Comparison of ENCODE assay signal across 8 mouse cellular contexts in the genomic region with DNA sequence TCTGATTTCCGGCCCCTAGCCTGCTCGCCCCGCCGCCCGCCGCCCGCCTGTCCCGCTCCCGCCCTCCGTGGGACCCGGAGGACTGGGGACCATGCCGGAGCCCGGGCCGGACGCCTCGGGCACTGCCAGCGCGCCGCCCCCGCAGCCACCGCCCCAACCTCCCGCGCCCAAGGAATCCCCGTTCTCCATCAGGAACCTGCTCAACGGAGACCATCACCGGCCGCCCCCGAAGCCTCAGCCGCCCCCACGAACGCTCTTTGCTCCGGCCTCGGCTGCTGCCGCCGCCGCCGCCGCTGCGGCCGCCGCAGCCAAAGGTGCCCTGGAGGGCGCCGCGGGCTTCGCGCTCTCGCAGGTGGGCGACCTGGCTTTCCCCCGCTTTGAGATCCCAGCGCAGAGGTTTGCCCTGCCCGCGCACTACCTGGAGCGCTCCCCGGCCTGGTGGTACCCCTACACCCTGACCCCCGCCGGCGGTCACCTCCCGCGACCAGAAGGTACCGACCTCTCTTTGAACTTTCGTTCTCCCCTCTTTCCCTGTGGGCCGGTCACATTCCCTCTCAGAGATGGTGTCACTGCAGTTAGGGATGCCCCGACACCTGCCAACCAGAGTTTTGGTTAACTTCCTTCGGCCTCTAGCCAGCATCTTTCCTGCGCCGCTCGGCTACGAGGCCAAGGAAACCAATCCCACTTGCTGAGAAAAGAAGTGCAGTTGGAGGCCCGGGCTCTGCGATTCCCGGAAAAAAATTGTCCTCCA. TPM values are rescaled to one million over a fixed set of nuclear protein-coding genes. Genes with fewer than 3 reads are reported as not detected.
DNase-seq lines count a peak whose midpoint lies in the region; ATAC-seq and TF ChIP-seq lines count a peak whose summit lies in the region.

No protein-coding gene starts in this region.

- 2% methylated on average over 71 of the region's 71 CpGs for WGBS in spleen, adult 2 months
- WGBS in heart, embryonic 13.5 days = under 1% methylated on average over 71 of the region's 71 CpGs
- 1% methylated on average over 69 of the region's 71 CpGs for WGBS in liver, embryonic 14.5 days (ENCODE audit: insufficient replicate concordance)

- no peak for ATAC-seq in heart, embryonic 13.5 days (ENCODE audit: extremely low read depth, insufficient number of reproducible peaks, low FRiP score, low TSS enrichment)
- ATAC-seq in liver, embryonic 14.5 days (ENCODE audit: insufficient read depth) = no peak

- peak overlapping the region; percentile 71 for H3K4me2 ChIP-seq in heart, embryonic 13.5 days
- peak overlapping the region; percentile 31; the same call in 1 of the 2 replicates for H3K4me2 ChIP-seq in liver, embryonic 14.5 days (ENCODE audit: low read depth)

- no peaks in the 10 kb centered on the region for H3K9me3 ChIP-seq in heart, embryonic 13.5 days
- H3K9me3 ChIP-seq in liver, embryonic 14.5 days (ENCODE audit: control insufficient read depth, low read length) = no peaks in the 10 kb centered on the region

- no peaks in the 10 kb centered on the region for H3K36me3 ChIP-seq in spleen, adult 2 months (ENCODE audit: control insufficient read depth, insufficient read depth, low read length)
- no peaks in the 10 kb centered on the region for H3K36me3 ChIP-seq in heart, embryonic 13.5 days
- no peaks in the 10 kb centered on the region for H3K36me3 ChIP-seq in liver, embryonic 14.5 days (replicated peaks; ENCODE audit: control insufficient read depth, insufficient read depth, low read depth)

- no peak for TF ChIP-seq EP300 in liver, embryonic 14.5 days (IDR thresholded peaks at IDR 0.05; ENCODE audit: low read depth)

- H3K27ac ChIP-seq in spleen, adult 2 months (ENCODE audit: insufficient read depth, low read length) = no peak overlapping the region
- no peak overlapping the region for H3K27ac ChIP-seq in heart, embryonic 13.5 days (replicated peaks)
- no peak overlapping the region for H3K27ac ChIP-seq in liver, embryonic 14.5 days

- peaks cover 18% of the 10 kb centered on the region; the same call in 1 of the 2 replicates for H3K4me1 ChIP-seq in spleen, adult 2 months (ENCODE audit: control insufficient read depth, insufficient read depth, insufficient read length)
- peaks cover 29% of the 10 kb centered on the region for H3K4me1 ChIP-seq in heart, embryonic 13.5 days
- H3K4me1 ChIP-seq in liver, embryonic 14.5 days (replicated peaks; ENCODE audit: control insufficient read depth in 2 of 2, insufficient read depth in 2 of 2, low read length in 1 of 2) = no peaks in the 10 kb centered on the region

- no peak for TF ChIP-seq POLR2A in spleen, adult 2 months (IDR thresholded peaks at IDR 0.05; ENCODE audit: low read depth, low read length)

- peaks cover 40% of the 10 kb centered on the region for H3K27me3 ChIP-seq in spleen, adult 2 months (ENCODE audit: control insufficient read depth, insufficient read depth, low read length)
- H3K27me3 ChIP-seq in heart, embryonic 13.5 days (replicated peaks) = peaks cover 100% of the 10 kb centered on the region
- H3K27me3 ChIP-seq in liver, embryonic 14.5 days (ENCODE audit: control insufficient read depth, insufficient read depth, low read length) = peaks cover 85% of the 10 kb centered on the region

- DNase-seq in spleen, adult 2 months (ENCODE audit: low read depth in 1 of 2, low spot score in 2 of 2) = no peak
- no peak for DNase-seq in spleen, postnatal 36 days (ENCODE audit: low spot score in 2 of 2)
- DNase-seq in liver, embryonic 14.5 days (ENCODE audit: low read depth in 3 of 3, low spot score in 3 of 3) = no peak
- no peak for DNase-seq in adipocyte (ENCODE audit: low spot score)
- DNase-seq in right cerebral cortex, postnatal 25 days = no peak
- no peak for DNase-seq in cerebellum, postnatal 25 days
- DNase-seq in cerebellum, adult 9-11 months = no peak

- no peak overlapping the region for H3K9ac ChIP-seq in heart, embryonic 13.5 days
- no peak overlapping the region for H3K9ac ChIP-seq in liver, embryonic 14.5 days (replicated peaks)

- peak overlapping the region; percentile 40; the same call in 1 of the 2 replicates for H3K4me3 ChIP-seq in spleen, adult 2 months (ENCODE audit: extremely low read depth, insufficient read depth, insufficient read length)
- H3K4me3 ChIP-seq in heart, embryonic 13.5 days = peak overlapping the region; percentile 50
- H3K4me3 ChIP-seq in liver, embryonic 14.5 days (ENCODE audit: insufficient read depth in 1 of 2, low read depth in 2 of 2, low read length in 2 of 2) = peak overlapping the region in 1 of 2 experiments; percentile 26; a peak in 2 of 4 replicates

- no peak for TF ChIP-seq CTCF in spleen, adult 2 months (IDR thresholded peaks at IDR 0.05; ENCODE audit: extremely low read depth, insufficient read depth, insufficient read length, insufficient replicate concordance)
- no peak for TF ChIP-seq CTCF in liver, embryonic 14.5 days (IDR thresholded peaks at IDR 0.05; ENCODE audit: low read depth)

RNA-seq across cellular contexts. Expression of a gene that starts 0.4 kb away (rescaled TPM):
- polyA plus RNA-seq in spleen, adult 2 months (2012; rRNA removed) = not detected in 2 replicates
- not detected in 2 replicates for polyA plus RNA-seq in heart, embryonic 13.5 days (2015; fragmentation: Nextera tagmentation; extraction: Ambion mirVana)
- not detected in 2 replicates for polyA plus RNA-seq in liver, embryonic 14.5 days (2012; rRNA removed)
- polyA plus RNA-seq in liver, embryonic 14.5 days (2014; fragmentation: Nextera tagmentation; extraction: Ambion mirVana) = not detected in 2 replicates

RNA-seq across cellular contexts. Expression of a gene that starts 5.5 kb away (rescaled TPM):
- polyA plus RNA-seq in spleen, adult 2 months (2012; rRNA removed) = 0.05 TPM in 1 of 2 replicates, not detected in the other
- not detected in 2 replicates for polyA plus RNA-seq in heart, embryonic 13.5 days (2015; fragmentation: Nextera tagmentation; extraction: Ambion mirVana)
- polyA plus RNA-seq in liver, embryonic 14.5 days (2012; rRNA removed) = not detected in 2 replicates
- not detected in 2 replicates for polyA plus RNA-seq in liver, embryonic 14.5 days (2014; fragmentation: Nextera tagmentation; extraction: Ambion mirVana)

RNA-seq across cellular contexts. Expression of a gene that starts 17.0 kb away (rescaled TPM):
- 51.3 and 54.8 TPM in 2 replicates for polyA plus RNA-seq in spleen, adult 2 months (2012; rRNA removed)
- 130 and 143 TPM in 2 replicates for polyA plus RNA-seq in heart, embryonic 13.5 days (2015; fragmentation: Nextera tagmentation; extraction: Ambion mirVana)
- polyA plus RNA-seq in liver, embryonic 14.5 days (2012; rRNA removed) = 67.4 and 84.4 TPM in 2 replicates
- polyA plus RNA-seq in liver, embryonic 14.5 days (2014; fragmentation: Nextera tagmentation; extraction: Ambion mirVana) = 105 and 110 TPM in 2 replicates
